Mouse (Mus musculus): ENCODE measurements around the gene Olfr608. TPM values are rescaled to one million over a fixed set of nuclear protein-coding genes. Genes with fewer than 3 reads are reported as not detected.
"Not testable (repeated sequence)": the region's sequence is repeated elsewhere in the genome, so short reads cannot be mapped to it uniquely, and the experiment has no call there.

Olfr608 gene
- total RNA-seq (2021), result not detected
- long read RNA-seq, experiment 1, result 0 reads
- long read RNA-seq, experiment 2, result 0 reads

DNA sequence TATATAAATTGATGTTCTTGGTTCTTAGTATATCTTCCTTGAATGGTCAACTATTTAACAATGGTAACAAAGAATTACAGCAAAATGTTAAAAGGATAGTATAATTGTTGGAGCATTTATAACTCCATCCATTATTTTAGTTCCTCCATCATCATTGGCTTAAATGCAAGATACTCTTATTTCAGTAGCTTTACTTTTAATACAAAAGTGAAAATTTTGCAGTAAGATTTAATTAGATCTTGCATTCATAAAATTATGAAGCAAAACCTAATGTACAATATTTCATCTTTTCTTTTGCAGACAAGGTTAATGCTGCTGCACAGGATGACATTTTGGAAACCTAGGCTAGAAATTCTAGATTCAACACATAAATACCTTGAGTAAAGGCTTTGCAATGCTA lies at the start of gene Olfr608:
Olfr608 (plus strand) TSS at position 301 of the 400 bp plus-strand sequence.
- DNase-seq, result no peak

DNA sequence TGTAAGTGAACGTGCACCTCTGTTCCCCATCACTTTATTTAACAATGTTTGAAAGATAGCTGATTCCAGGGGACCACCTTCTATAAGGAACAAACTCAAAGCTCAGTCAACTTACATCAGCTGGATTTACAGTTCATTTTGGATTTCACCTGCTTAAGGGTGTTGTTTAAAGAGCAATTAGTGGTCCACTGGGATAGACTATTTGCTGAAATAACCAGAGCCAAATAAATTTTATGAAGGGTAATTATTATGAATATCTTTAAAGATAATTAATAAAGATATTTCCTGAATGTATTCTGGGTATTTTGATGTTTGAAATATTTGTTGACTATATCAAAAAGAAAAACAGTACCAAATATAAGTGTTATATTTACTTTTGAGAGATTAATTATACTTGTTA lies 24.3 kb upstream of the Olfr608 start, which contains the start of gene Olfr605:
Olfr605 (minus strand) TSS at position 101 of the 400 bp plus-strand sequence.
- no peak for DNase-seq

DNA sequence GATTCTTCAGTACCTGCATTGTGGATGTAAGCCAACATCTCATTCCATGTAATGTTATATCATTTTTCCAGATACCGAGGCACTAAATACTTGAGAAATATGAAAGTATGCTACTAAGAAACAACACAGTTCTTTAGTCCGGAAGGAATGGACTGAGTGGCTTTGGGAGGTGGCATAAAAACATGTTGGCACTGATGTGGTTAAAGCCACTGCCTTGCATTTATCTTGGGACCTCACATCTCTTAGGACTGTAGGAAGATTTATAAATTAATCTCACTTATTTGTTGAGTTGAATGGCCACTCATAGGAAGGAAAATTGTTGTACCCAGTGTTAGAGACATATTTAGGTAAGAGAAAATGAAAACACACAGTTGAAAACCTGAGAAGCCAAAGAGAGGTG lies 20.9 kb upstream of the Olfr608 start, which contains the start of gene Olfr606:
Olfr606 (plus strand) TSS at position 301 of the 400 bp plus-strand sequence.
- DNase-seq, result no peak

DNA sequence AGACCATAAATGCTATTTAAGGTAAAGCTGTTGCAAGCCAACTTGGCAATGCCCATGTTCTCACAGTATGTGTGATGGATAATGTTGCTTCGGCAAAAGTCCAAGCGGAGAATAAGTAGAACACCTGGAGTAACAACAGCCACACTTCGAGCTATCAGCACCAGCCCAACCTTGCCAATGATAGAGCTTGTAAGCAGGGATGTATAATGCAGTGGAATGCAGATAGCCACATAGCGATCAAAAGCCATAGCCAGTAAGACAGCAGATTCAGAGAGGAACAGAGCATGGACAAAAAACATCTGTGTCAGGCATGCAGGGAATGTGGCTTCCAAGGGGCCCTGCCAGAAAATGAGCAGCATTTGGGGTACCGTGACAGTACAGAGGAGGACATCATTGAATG lies 9.1 kb upstream of the Olfr608 start:
- no peak for DNase-seq

DNA sequence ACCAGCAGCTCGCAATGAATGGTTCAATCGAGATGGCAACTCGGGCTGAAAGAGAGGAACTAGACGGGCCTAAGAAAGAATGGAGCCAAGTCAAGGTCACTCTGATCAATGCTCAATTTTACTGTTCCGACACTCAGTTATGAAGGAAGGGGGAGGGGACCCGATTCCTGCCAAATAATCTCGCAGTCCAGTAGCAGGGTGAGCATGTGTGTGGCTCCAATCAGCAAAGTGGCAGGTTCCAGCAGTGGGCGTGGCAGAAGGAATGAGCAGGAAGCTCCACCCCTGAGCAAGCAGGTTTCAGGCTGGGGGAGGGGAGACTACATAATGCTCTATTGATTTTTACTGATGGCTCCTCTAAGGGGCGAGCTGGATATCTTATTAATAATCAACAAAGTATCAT lies 7.4 kb downstream of the Olfr608 start:
- DNase-seq, result not testable (repeated sequence)

DNA sequence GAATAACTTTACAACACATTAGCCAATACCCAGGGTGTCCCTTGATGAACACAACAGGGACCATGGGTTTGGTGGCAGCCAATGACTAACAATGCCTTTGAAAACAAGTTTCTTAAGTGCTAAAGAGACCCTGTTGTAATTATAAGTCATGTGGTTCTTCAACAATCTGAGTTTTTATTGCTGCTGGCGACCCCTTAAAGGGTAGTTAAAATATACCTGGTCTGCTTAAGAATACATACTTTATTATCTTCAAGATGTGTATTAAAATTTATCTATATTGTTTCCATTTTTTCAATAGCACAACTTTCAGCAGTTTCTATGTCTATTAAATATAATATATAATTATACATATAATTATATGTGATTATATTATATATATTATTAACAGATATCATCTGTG lies 28.3 kb downstream of the Olfr608 start, which contains the start of gene Olfr609:
Olfr609 (minus strand) TSS at position 101 of the 400 bp plus-strand sequence.
- DNase-seq, result no peak

DNA sequence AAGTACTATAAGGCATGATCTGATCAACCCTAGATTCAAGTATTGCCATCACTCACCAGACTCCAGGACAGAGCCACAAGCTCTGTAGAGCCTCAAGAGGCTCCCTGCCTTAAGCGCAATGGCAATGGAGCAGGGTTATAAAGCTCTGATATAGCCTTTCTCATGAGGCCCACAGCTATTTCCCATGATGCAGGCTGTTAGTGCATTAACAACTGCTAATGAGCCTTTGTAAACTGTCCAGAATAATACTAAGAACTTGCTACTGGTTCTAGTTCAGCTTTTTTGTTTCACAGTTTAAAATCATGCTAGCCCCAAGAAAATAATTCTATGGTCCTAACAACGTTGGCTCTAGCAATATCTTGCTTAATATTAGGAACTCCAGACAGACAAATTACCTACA lies 42.3 kb downstream of the Olfr608 start, which contains the start of gene Olfr610:
Olfr610 (minus strand) TSS at position 101 of the 400 bp plus-strand sequence.
- no peak for DNase-seq

DNA sequence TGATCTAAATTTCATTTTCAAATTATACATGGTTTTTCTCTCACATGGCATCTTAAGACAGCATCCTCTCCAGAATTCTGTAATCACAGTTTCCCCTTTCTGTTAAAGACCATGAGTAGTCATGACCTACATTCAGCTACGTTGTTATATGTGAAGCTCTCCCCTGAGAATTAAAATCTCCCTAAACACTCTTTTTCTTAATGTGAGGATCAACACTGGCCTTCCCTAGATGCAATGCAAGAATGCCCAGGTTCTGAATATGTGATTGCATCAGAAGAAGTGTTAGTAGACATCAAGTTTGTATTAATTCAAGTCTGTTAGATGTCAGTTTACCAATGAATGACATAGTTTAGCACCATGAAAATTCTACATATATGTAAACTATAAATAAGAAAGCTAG lies 51.1 kb downstream of the Olfr608 start, which contains the start of gene Olfr611:
Olfr611 (minus strand) TSS at position 101 of the 400 bp plus-strand sequence.
- not testable (repeated sequence) for DNase-seq

Other genes starting within 250 kb of the Olfr608 start
- not detected for gene Usp17ld, start 217.4 kb upstream of the Olfr608 start, total RNA-seq (2021)
- not detected for gene Olfr596, start 164.2 kb upstream of the Olfr608 start, total RNA-seq (2021)
- gene Olfr597, start 153.6 kb upstream of the Olfr608 start, total RNA-seq (2021), result not detected
- gene Olfr598, start 146.3 kb upstream of the Olfr608 start, total RNA-seq (2021), result not detected
- not detected for gene Olfr599, start 134.0 kb upstream of the Olfr608 start, total RNA-seq (2021)
- gene Olfr600, start 120.2 kb upstream of the Olfr608 start, total RNA-seq (2021), result not detected
- not detected for gene Olfr601, start 107.2 kb upstream of the Olfr608 start, total RNA-seq (2021)
- gene Olfr603, start 83.7 kb upstream of the Olfr608 start, total RNA-seq (2021), result not detected
- not detected for gene Usp17lc, start 54.8 kb upstream of the Olfr608 start, total RNA-seq (2021)
- not detected for gene Olfr605, start 24.4 kb upstream of the Olfr608 start, total RNA-seq (2021)
- gene Olfr606, start 20.8 kb upstream of the Olfr608 start, total RNA-seq (2021), result not detected
- not detected for gene Olfr607, start 5.7 kb upstream of the Olfr608 start, total RNA-seq (2021)
- gene Olfr609, start 28.2 kb downstream of the Olfr608 start, total RNA-seq (2021), result not detected
- gene Olfr610, start 42.2 kb downstream of the Olfr608 start, total RNA-seq (2021), result not detected
- not detected for gene Olfr611, start 51.0 kb downstream of the Olfr608 start, total RNA-seq (2021)
- not detected for gene Olfr612, start 72.8 kb downstream of the Olfr608 start, total RNA-seq (2021)
- gene Olfr613, start 78.2 kb downstream of the Olfr608 start, total RNA-seq (2021), result not detected
- gene Olfr615, start 86.2 kb downstream of the Olfr608 start, total RNA-seq (2021), result not detected
- gene Olfr616, start 99.3 kb downstream of the Olfr608 start, total RNA-seq (2021), result not detected
- not detected for gene Olfr617, start 103.2 kb downstream of the Olfr608 start, total RNA-seq (2021)
- gene Olfr618, start 120.2 kb downstream of the Olfr608 start, total RNA-seq (2021), result not detected
- not detected for gene Olfr619, start 130.7 kb downstream of the Olfr608 start, total RNA-seq (2021)
- gene Olfr620, start 142.7 kb downstream of the Olfr608 start, total RNA-seq (2021), result not detected
- gene Olfr622, start 172.8 kb downstream of the Olfr608 start, total RNA-seq (2021), result not detected
- not detected for gene Olfr623, start 193.8 kb downstream of the Olfr608 start, total RNA-seq (2021)
- gene Olfr624, start 201.3 kb downstream of the Olfr608 start, total RNA-seq (2021), result under 1 TPM; 0.06 to 0.09 TPM
- gene Olfr625-ps1, start 212.8 kb downstream of the Olfr608 start, total RNA-seq (2021), result not detected
- gene Olfr243, start 244.8 kb downstream of the Olfr608 start, total RNA-seq (2021), result not detected